Mouse (Mus musculus) WW6 (cell line): ENCODE data around the gene Olfr120.
"Not testable (repeated sequence)": the region's sequence is repeated elsewhere in the genome, so short reads cannot be mapped to it uniquely, and the experiment has no call there.

Experiments used
- DNase-seq: peaks from one replicate; pipeline ENCODE4 v3.0.0-alpha.2; 2013; ENCODE audit warnings: low read depth, low spot score

Olfr120 gene

DNA sequence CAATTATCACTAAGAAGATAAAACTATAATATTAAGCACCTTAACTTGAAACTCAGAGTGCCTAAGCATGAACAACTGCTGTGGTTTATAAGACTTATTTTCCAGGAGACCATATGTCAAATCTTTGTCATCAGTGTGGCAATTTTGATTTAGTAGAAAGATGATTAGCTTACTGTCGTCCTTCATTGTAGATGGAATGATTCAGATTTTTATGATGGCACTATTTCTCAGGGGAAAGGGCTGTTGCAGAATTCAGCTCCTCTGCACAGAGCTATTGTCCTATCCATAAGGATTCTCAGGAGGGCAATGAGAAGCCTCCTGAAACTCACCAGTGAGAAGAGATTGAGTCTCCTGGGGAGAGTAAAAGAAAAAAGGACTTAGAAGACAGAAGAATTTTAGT, at the start of gene Olfr120:
Gene Olfr120, plus strand, starts transcription at position 301 of the 400 bp plus-strand sequence.
- no peak for DNase-seq

- DNase-seq = not testable (repeated sequence)
Observed at GRCm38 (mm10) chr17:37696264-37696663, 25.3 kb upstream of the Olfr120 start, which contains the start of gene Olfr119. Olfr119 (plus strand) TSS chr17:37696564.

DNA sequence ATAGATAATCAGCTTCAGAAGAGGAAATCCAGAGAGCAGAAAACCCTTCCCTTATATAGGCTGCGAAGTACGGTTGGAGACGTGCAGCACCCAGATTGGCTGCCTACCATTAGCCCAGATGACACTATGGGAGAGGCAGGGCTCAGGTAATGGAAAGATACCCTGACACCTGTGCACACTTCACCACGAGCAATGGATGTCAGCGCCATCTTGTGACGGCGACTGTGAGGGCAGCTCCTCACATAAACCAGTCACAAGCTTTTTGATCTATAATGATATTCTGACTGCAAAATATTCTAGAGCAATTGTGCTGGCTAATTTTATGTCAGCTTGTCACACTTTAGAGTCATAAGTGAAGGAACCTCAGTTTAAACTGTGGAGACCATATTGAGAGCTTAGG, 16.5 kb downstream of the Olfr120 start:
- peak; percentile 1 for DNase-seq

GRCm38 (mm10) chr17:37768307-37768706, 46.7 kb downstream of the Olfr120 start, which contains the start of gene Olfr122:
Olfr122 (plus strand) TSS chr17:37768607.
- DNase-seq = no peak
